Mouse (Mus musculus) heart, adult 9 months (tissue): Measurements from ENCODE around the gene Rangrf.
"Not testable (repeated sequence)": the region's sequence is repeated elsewhere in the genome, so short reads cannot be mapped to it uniquely, and the experiment has no call there.

Experiments used
- DNase-seq, 2 experiments: peaks; one replicate each; pipeline ENCODE4 v3.0.0; 2022; ENCODE audit warnings: low spot score in 2 of 2

Gene Rangrf

DNA sequence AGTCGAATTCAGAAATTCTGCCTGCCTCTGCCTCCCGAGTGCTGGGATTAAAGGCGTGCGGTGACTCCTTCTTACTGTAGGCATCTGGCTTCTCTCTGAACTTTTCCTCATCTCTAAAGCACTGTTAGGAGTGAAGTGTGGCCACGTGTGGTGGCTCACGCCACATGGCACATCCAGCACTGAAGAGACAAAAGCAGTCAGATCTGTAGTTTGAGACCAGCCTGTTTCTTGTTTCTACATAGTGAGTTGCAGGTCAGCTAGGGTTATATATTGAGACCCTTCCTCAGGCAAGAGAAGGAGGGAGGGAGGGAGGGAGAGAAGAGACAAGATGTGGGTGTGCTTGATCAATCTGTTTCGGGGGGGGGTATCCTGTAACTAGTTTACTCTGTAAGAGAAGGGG, at the start of gene Rangrf:
Gene Rangrf (minus strand): TSS at position 101 of the 400 bp plus-strand sequence.
- DNase-seq: no peak

DNA sequence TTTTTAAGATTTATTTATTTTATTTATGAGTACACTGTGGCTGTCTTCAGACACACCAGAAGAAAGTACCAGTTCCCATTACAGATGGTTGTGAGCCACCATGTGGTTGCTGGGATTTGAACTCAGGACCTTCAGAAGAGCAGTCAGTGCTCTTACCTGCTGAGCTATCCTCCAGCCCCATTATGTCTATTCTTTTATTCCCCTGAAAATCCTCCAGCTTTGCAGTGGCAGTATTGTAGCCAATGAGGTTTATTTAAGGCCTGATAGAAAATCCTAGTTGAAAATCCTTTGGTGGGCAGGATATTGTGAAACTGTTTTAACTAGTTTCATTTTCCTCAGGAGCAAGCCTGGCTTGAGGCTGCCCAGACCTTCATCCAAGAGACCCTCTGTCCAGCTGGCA, 45.7 kb upstream of the Rangrf start:
- no peak for DNase-seq

DNA sequence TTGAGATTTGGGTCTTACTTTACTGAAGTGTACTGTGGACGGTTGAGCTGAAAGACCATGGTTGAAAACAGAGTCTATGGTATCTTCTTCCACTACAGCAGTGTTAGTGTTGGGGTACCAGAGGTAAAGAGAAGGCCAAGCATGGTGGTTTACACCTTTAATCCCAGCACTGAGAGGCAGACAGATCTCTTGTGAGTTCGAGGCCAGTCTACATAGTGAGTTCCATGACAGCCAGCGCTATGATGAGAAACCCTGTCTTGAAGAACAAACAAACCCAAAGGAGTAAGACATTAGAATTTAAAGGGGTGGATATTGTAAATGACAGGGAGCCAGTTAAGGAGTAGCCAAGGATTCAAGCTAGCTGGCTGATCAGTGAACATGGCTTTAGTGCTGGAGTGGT, 41.8 kb upstream of the Rangrf start:
- no peak for DNase-seq

DNA sequence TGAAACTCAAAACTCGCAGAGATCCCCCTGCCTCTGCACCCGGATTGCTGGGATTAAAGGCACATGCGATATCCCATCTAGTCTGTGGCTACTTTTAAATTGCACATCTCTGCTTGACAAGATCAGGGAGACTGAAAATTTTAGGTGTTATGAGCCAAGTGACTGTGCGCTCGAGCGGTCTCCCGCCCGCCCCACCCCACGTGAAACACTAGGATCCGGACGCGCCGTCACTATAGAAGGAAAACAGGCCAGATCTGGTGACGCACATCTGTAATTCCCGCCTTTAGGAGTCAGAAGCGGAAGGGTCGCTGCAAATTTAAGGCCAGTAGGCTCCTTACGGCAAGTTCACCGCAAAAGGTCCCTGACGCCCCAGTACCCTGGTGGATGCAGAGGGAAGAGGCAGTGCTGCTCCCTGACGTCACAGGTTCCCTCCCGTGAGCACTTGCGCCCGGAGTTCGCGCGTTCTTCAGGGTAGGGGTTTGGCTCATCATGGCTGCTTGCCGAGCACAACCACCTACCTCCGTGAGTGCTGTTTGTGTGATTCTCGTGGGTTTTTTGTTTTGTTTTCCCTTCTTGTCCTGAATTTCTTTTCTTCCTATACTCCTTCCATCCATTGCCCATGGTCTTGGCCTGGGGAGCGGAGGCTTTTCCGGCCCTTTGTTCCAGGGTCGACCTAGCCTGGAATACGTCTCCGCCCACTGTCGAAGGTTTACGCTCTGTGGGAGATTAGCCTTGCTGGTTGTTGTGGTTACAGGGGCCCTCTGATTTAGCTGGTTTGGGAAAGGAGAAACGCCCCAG, 40.9 kb upstream of the Rangrf start, which contains the start of gene Ctc1:
Gene Ctc1 (plus strand): TSS at position 268 of the 798 bp plus-strand sequence.
- DNase-seq: peak; percentile 90 to 91

DNA sequence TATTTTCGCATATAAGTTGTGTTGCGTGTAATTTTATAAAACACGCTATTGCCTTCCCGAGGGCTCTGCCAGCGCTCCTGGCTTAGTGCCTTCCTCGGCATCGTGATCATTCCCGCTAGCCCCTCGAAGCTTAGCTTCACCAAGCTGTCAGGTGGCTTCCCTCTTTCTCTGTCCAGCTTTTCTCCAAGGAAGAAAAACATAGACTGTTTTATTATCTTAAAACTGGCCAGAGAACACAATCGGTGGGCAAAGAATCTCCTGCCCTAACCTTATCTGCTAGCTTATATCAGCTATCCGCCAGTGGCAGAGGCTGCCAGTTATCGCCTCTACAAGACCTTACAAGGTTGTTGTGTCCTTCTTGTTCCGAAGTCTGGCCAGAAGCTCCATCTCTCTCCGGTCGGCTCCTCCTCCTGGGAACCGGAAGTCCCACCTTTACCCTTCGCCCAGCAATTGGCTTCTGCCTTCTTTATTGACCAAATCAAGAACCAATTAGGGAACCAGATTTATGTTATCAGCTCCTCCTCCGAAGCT, 37.2 kb upstream of the Rangrf start:
- peak; percentile 91 to 94 for DNase-seq

DNA sequence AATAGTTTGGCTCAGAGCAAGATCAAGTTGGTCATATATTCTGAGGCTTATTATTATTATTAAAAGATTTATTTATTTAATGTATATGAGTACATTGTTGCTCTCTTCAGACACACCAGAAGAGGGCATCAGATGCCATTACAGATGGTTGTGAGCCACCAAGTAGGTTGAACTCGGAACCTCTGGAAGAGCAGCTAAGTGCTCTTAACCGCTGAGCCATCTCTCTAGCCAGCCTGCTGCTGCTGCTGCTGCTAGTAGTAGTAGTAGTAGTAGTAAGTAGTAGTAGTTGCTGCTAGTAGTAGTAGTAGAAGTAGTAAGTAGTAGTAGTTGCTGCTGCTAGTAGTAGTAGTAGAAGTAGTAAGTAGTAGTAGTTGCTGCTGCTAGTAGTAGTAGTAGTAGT, 36.5 kb upstream of the Rangrf start:
- DNase-seq: not testable (repeated sequence)

DNA sequence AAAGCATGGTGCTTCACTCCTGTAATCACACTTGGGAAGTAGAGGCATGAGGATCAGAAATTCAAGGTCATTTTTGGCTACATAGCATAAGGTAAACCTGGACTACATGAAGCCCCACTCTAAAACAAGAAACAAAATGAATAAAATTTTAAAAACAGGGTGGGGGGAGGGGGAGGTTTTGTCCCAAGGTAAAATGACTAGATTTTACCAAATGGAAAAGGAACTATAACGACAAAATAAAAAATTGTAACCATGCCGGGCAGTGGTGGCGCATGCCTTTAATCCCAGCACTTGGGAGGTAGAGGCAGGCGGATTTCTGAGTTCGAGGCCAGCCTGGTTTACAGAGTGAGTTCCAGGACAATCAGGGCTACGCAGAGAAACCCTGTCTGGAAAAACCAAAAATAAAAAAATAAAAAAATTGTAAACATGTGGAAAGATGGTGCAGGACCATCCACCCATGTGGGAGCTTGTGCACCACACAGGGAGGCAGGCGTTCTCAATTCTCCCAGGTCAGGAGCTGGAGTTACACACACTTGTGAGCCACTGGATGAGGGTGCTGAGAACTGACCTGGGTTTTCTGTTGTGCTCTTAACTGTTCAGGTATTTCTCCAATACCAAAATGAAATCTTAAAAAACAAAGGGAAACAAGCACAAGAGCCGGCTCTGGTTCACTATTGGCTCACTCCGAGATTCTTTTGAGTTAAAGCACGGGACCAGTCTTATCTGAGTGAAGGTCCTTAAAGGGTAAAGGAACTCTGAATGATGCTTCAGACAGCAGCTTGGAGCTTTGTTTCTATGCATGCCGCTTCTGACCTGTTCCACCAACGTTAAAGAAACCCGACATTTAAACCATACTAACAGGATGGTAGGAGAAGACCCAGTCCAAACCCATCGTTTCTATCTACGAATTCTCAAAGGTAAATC, 35.7 kb upstream of the Rangrf start:
- no peak for DNase-seq

DNA sequence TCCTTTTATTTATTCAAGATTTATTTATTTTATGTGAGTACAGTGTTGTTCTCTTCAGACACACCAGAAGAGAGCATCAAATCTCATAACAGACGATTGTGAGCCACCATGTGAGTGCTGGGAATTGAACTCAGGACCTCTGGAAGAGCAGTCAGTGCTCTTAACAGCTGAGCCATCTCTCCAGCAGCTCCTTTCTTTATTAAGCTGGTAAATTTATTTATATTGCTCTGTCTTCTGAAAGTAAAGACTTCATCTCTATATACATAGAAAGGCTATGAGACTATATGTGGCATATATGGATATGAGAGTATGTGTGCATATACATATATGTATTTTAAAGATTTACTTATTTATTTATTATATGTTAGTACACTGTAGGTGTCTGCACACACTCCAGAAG, 34.5 kb upstream of the Rangrf start:
- DNase-seq: no peak

DNA sequence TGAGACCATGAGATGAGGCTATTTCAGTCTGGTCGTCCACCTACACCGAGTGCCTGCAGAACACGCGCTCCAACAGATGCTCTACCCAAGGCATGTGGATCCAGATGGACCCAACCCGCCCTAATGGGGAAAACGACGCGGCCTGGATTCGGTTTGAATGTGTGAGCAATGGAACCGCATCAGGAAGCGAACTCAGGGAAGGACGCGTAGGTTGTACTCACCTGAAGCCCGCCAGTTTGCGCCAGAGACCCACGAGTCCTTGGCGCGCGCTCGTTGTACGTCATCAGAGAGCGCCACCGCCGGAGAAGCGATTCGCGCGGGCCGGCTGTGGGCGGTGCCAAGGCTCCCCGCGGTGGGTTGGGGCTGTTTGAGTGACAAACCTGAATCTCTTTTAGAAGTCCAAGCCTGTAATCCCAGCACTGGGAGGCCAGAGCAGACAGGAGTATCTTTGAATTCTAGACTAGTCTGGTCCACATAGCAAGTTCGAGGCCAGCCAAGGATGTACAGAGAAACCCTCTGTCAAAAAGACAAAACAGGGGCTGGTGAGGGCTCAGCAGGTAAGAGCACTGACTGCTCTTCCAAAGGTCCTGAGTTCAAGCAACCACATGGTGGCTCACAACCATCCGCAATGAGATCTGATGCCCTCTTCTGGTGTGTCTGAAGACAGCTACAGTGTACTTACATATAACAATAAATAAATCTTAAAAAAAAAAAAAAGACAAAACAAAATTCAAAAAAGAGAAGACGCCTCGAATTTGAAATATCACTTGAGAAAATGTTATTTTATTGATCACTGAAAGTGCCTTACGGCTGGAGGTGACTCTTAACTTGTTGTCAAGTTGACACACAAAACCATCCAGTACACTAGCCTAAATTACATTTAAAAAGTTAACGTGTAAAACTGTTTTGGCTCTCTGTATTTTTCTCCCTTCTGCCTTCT, 33.5 kb upstream of the Rangrf start, which contains the start of gene Pfas:
Gene Pfas (minus strand): TSS at position 279 of the 940 bp plus-strand sequence.
- DNase-seq: peak; percentile 75 to 81

DNA sequence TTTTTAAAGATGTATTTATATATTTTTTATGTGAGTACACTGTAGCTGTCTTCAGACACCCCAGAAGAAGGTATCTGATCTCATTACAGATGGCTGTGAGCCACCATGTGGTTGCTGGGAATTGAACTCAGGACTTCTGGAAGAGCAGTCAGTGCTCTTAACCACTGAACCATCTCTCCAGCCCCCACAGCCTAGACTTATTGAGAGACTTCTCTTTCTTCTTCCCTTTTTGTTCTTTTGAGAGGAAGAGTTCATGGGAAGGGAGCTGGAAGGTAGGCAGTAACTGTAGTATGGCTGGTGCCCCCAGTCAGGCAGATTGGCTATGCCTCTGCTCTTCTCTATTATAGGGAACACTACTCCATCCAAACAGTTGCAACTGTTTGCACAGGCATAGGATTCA, 31.6 kb upstream of the Rangrf start:
- not testable (repeated sequence) for DNase-seq

DNA sequence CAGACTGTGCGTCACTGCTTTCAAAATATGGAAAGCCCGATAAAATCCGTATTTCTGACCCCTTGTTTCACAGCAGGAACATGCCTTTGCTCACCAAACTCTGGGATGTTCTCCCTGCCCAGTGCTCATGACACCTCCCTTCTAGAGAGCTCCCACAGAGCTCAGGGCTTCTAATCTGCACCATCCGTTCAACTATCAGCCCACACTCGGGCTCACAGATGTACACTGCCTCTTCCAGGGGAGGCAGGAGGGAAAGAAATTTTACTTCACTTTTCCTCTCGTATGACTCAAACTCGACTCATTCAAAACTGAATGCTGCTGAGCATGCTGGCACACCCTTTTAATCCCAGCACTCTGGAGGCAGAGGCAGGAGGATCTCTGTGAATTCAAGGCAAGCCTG, 30.2 kb upstream of the Rangrf start:
- DNase-seq: no peak

DNA sequence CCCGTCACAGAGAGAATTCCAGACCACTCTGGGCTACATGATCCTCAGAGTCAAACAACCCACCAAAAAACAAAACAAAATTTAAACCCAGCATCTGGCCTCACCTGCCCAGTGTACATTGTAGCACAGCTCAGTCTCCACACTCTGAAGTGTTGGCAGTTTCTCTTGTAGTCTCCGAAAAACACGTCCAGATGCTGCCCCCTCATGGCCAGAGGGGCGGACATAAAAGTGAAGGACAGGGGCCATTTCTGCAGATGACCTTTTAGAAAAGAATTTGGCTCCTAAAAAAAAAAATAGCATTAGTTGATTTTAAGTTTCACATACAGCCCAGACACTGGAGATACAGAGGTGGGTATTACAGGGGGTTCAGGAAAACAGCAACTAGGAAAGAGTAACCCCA, 28.6 kb upstream of the Rangrf start:
- DNase-seq: peak in 1 of 2 experiments; percentile 10

DNA sequence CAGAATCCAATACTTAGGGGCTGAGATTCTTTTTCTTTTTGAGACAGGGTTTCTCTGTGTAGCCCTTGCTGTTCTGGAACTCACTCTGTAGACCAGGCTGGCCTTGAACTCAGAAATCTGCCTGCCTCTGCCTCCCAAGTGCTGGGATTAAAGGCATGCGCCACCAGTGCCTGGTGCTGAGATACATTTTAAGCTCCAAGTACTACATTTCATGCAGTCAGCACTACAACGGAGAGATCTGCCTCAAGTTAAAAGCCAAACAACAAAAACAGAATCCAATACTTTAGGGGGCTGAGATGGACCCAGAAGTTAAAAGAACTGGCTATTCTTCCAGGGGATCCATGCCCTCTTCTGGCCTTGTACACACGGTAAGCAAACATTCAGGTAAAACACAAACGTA, 27.8 kb upstream of the Rangrf start:
- DNase-seq: not testable (repeated sequence)

DNA sequence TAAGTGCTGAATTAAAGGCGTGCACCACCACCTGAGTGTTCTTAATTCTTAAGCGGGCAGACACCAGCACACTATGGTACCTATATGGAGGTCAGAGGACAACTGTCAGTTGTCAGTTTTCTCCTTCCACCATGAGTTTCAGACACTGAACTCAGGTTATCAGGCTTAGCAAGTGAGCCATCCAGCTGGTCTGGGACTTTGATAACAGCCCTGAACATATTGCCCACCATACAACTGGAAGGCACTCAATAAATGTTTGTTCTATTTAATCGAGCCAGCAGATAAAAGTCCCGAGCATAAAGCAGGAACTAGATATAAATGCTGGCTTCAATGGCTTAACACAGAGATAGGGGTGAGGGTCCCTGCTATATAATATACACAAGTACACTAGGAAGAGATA, 22.1 kb upstream of the Rangrf start:
- DNase-seq: no peak

DNA sequence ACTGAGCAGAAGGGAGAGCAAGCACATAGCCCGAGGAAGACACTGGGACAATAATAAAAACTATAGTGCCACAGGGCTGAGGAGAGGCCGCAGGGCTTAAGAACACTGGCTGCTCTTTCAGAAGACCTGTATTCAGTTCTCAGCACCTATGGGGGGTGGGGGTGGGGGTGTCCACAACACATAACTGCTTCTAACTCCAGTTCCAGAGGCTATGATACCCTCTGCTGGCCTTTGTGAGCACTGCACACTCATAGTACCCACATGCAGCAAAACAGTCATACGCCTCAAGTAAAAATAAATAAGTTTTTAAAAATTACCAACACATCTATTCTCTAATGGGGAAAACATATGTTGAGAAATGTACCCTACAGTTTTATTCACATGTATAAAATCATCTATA, 19.4 kb upstream of the Rangrf start:
- DNase-seq: no peak

DNA sequence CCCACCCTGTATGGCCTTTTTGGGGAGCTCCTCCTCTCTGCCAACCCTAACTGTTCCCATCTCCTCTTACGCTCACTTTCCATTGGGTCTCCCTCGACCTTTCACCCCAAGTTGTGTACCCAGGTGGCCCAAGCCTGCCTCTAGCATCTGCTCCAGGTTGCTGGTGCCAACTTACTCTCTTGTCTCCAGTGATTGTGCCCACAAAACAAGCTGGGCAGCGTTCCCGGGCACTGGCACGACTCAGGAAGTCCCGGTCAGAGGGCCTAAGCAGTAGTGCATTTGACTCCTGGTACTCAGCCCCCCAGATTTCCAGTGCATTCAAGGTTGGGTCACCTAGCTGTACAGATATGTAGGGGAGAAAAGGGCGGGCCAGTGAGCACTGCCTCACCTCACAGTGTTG, 18.1 kb upstream of the Rangrf start:
- no peak for DNase-seq

DNA sequence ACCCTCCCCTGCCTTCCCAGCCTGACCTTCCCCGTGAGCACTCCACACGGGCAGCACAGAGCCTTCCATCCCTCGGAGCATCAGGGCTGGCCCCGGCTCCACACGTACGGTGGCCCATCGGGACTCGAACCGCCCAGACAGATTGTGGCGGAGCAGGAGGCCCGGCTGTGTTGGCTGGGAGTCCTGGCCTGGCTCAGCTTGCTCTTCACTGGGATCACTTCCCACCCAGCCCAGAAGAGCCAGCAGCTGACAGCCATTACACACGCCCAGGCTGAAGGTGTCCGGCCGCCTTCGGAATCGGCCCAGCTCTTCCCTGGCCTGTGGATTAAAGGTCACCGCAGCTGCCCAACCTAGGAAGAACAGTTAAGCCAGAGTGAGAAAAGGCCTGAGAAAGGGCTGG, 13.4 kb upstream of the Rangrf start:
- no peak for DNase-seq

DNA sequence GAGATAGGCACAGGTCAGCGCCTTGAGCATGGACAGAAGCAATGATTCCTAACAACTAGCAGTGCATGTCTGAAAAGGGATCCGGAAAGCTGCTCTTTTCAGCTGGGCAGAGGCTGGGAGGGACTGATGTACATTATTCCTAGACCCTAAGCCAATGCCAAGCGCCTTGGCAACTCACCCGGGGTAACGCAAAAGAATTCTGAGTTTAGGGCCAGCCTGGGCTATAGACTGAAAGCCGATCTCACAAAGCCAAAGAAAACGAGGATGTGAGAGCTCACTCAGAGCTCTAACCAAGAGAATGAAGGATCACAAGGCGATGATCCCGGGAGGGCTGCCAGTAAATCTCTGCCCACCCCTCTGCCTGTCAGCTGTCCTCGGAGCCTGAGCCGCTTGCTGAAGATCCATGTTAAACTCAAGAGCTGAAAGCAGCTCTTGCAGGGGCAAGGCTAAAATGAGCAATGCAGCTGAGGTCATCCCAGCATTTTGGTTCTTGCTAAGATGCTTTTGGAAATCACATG, 12.4 kb upstream of the Rangrf start:
- no peak for DNase-seq

DNA sequence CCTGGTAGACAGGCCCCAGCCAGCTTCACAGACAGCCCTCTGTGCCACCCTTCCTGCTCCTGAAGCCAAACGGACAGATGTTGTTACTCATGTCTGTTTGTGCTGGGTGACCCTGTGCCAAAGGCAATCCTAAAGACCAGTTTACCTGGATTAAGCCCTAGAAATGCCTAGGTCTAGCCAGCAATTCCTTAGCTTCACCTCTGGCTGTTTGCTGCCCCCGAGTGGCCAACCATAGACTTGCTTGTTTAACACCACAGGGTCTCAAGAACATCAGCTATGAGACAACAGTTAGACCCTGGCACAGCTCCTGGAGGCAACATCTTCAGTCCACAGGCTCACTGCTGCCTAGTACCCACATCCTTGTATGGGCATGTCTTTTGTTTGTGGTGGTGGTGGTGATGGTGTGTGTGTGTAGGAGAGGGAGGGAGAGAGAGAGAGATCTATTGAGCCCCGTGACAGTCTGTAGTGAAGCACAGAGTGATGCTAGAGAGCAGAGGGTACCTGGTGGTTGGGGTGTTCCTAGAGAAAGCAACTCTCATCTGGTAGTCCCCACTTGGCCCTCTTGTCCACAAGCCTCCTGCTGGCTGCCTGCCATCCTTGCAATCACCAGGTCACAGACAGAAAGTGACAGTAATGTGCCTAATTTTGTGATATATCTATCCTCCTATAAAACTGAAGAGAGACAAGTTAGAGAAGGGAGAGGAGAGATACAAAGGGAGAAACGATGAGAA, 7.8 kb upstream of the Rangrf start:
- peak in 1 of 2 experiments; percentile 60 for DNase-seq

DNA sequence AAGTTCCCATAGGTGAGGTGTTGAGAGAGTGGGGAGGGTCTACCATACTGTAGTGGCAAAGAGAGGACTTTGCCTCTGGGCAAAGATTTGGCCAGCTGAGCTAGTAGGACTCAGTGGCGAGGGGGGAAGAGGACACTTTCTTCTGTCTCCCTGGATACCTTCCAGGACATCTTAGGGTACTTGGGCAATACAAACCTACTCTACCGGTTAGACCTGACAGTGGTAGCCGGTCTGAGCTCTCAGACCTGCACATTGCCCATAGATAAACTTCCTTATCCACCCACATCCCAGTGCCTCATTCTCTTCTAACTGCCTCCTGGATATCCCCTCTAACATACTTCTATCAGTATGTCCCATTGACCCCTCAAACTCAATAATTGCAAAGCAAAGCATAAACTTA, 5.9 kb upstream of the Rangrf start:
- no peak for DNase-seq
